Mouse (Mus musculus) liver, adult 2 months (tissue): ENCODE measurements at regions not wholly inside any gene's neighbourhood (a gene's known extent, or its start where the extent isn't known, plus 50 kb on each side); places are given as distances from the start of the nearest gene placed in this dataset.

ENCODE experiments used
- DNase-seq: peaks from one replicate; pipeline ENCODE4 v3.0.0-alpha.2; 2011; ENCODE audit warnings: low read depth, low spot score; ENCODE audit errors: extremely low read depth
- H3K27ac ChIP-seq: fragments of 200-500 bp; replicated peaks from 2 replicates; pipeline ENCODE4 v1.5.1; 2012; ENCODE audit warnings: low read depth, mild to moderate bottlenecking, control low read depth, inconsistent platforms, low read length; ENCODE audit not compliant: insufficient read depth
- H3K27me3 ChIP-seq: fragments of 200-500 bp; 2 replicates; pipeline ENCODE4 v1.6.1; 2012; ENCODE audit warnings: mild to moderate bottlenecking, moderate library complexity, low read length, inconsistent platforms; ENCODE audit not compliant: control insufficient read depth, insufficient read depth
- H3K36me3 ChIP-seq: fragments of 200-500 bp; 2 replicates; pipeline ENCODE4 v1.6.1; 2012; ENCODE audit warnings: low read length, inconsistent platforms; ENCODE audit not compliant: control insufficient read depth, insufficient read depth
- H3K4me1 ChIP-seq: fragments of 200-500 bp; 2 replicates; pipeline ENCODE4 v1.6.1; 2011; ENCODE audit warnings: low read length; ENCODE audit not compliant: control insufficient read depth, insufficient read depth
- H3K4me3 ChIP-seq: fragments of 200-500 bp; 2 replicates; pipeline ENCODE4 v1.5.1; 2011; ENCODE audit warnings: low read depth, mild to moderate bottlenecking, control low read depth, low read length, moderate library complexity; ENCODE audit not compliant: insufficient read depth
- H3K79me2 ChIP-seq: fragments of 200-500 bp; 2 replicates; pipeline ENCODE4 v1.6.1; 2012; ENCODE audit warnings: inconsistent platforms, mild to moderate bottlenecking, low read length, moderate library complexity; ENCODE audit not compliant: control insufficient read depth, insufficient read depth
- H3K9ac ChIP-seq: fragments of 200-500 bp; 2 replicates; pipeline ENCODE4 v1.6.1; 2012; ENCODE audit warnings: low read depth, mild to moderate bottlenecking, control low read depth, inconsistent platforms, low read length
- CTCF ChIP-seq: fragments of 200-500 bp; IDR thresholded peaks from 2 replicates; pipeline ENCODE4 v1.5.1; 2011; ENCODE audit warnings: low read depth, low read length, control low read depth
- POLR2A ChIP-seq: fragments of 200-500 bp; IDR thresholded peaks from 2 replicates; pipeline ENCODE4 v1.6.1; 2011; ENCODE audit warnings: low read length, control low read depth; ENCODE audit not compliant: insufficient read depth; ENCODE audit errors: extremely low read depth
- WGBS: fragments of 180-500 bp; shearing (Covaris S2); methylation state at CpG from one replicate; pipeline ENCODE4 v1.1.7; 2018; 5-methylcytosine and 5-hydroxymethylcytosine counted together

GRCm38 (mm10) chr9:42178759-42179377 is 54.8 kb upstream of the Sorl1 start:
- WGBS: 80% methylated on average over 4 of the region's 4 CpGs
- H3K4me1 ChIP-seq: no peaks in the 10 kb centered on the region
- H3K79me2 ChIP-seq: no peaks in the 10 kb centered on the region
- H3K27ac ChIP-seq: no peak overlapping the region
- DNase-seq: no peak
- H3K36me3 ChIP-seq: no peaks in the 10 kb centered on the region
- no peak overlapping the region for H3K9ac ChIP-seq
- no peaks in the 10 kb centered on the region for H3K27me3 ChIP-seq
- no peak overlapping the region for H3K4me3 ChIP-seq
- TF ChIP-seq POLR2A (no peak), CTCF (no peak)

DNA sequence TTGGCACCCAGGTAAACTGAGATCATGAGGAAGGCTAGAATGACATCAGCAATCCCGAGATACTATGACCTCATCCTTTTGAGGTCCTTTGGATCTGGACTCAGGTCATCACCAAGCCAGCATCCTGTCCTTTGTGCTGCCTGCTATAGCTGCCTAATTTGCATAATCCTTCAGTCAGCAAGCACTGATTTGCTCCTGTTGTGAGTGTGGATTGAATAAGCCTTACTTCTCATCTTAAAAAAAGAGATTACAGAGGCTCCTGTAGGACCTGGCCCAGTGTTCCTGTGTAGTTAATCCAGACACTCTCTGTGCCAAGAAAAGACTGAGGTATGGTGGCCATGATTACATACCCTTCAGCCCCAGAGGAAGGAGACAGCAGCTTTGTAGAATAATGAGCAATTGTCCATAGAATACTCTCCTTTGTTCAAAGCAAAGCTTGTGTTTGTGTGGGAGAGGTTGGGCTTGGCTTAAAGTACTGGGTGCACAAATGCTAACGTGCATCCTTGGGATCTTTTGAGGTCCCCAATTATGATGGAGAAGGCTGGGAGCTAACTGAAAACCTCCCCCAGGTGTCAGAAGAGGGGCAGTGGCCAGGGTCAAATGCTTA is 50.4 kb upstream of the Sorl1 start:
- 34% methylated on average over 2 of the region's 2 CpGs for WGBS

More for the DNA sequence above, 50.4 kb upstream of the Sorl1 start:
- Histone ChIP-seq H3K79me2 (no peaks in the 10 kb centered on the region), H3K9ac (no peak overlapping the region), H3K4me1 (no peaks in the 10 kb centered on the region), H3K27me3 (no peaks in the 10 kb centered on the region), H3K4me3 (no peak overlapping the region), H3K36me3 (no peaks in the 10 kb centered on the region), H3K27ac (no peak overlapping the region)
- TF ChIP-seq CTCF (no peak), POLR2A (no peak)
- no peak for DNase-seq
